Mouse (Mus musculus): ENCODE measurements around the gene Tmem100.

GRCm38 (mm10) chr11:90066405-90067250, 36.5 kb downstream of the Tmem100 start:
- TF ChIP-seq CTCF (IDR thresholded peaks at IDR 0.05; ENCODE audit: low read depth) (no peak), EP300 (optimal IDR thresholded peaks at IDR 0.05) (no peak)
